Mouse (Mus musculus): ENCODE measurements around the gene Usp6nl. TPM values are rescaled to one million over a fixed set of nuclear protein-coding genes. Genes with fewer than 3 reads are reported as not detected.

The Usp6nl gene
- polyA plus RNA-seq, 1 experiment from 2014 or later: 12.2 TPM

DNA sequence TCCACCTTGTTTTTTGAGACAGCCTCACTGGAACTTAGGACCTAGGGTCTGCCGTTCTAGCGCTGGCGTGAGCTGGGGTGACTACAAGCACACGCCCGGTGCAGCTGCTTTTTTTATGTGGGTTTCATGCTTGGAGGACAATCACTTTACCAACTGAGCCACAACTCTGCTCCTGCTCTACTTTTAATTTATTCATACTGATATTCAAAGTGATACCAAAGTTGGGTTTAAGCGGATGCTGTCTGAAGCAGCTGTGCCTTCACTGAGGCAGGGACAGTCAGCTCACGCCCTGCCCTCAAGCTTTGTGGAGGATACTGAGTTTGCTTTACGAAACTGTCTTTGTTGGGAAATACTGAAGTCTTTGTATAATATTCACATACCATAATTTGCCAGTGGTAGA is 53.6 kb downstream of the Usp6nl start:
- H3K27me3 ChIP-seq (ENCODE audit: control insufficient read depth, insufficient read depth, low read length): no peaks in the 10 kb centered on the region
- DNase-seq (ENCODE audit: low spot score) (no peak), ATAC-seq (ENCODE audit: insufficient read depth, low FRiP score, low TSS enrichment) (no peak)
- WGBS: 92% methylated on average over 8 of the region's 8 CpGs
- no peak overlapping the region for H3K4me3 ChIP-seq (ENCODE audit: low read depth, low read length)
- no peak overlapping the region for H3K9ac ChIP-seq (ENCODE audit: low read length)
- no peaks in the 10 kb centered on the region for H3K4me1 ChIP-seq (ENCODE audit: control insufficient read depth, insufficient read depth, low read length)
- H3K4me2 ChIP-seq (ENCODE audit: low read depth): no peak overlapping the region
- H3K9me3 ChIP-seq (ENCODE audit: control insufficient read depth, low read length): no peaks in the 10 kb centered on the region
- no peak overlapping the region for H3K27ac ChIP-seq (ENCODE audit: low read depth, low read length)
- H3K36me3 ChIP-seq (ENCODE audit: control insufficient read depth, insufficient read depth, low read length): no peaks in the 10 kb centered on the region

DNA sequence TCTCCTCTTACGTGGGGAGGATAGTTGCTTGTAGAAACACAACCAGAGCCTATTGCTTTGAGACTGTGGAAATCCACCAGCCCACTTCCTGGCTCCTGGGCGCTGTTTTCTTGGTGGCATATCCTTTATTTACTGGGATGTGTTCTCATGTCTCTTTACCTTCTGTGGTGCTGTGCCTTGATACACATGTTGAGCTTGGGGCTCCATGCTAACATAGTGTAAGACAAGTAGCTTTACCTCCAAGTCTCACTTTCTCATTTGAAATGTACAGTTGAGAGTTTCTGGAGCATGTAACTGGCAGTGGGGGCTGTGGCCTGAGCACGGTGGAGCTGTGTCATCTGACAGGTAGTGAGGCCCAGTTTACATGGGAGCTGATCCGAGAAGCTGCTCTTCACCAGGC is 54.5 kb downstream of the Usp6nl start:
- no peaks in the 10 kb centered on the region for H3K36me3 ChIP-seq (ENCODE audit: control insufficient read depth, insufficient read depth, low read length)
- no peaks in the 10 kb centered on the region for H3K4me1 ChIP-seq (ENCODE audit: control insufficient read depth, insufficient read depth, low read length)
- H3K9me3 ChIP-seq (ENCODE audit: control insufficient read depth, low read length): no peaks in the 10 kb centered on the region
- 85% methylated on average over 4 of the region's 4 CpGs for WGBS
- H3K9ac ChIP-seq (ENCODE audit: low read length): no peak overlapping the region
- no peak for DNase-seq (ENCODE audit: low spot score)
- no peak overlapping the region for H3K27ac ChIP-seq (ENCODE audit: low read depth, low read length)
- ATAC-seq (ENCODE audit: insufficient read depth, low FRiP score, low TSS enrichment): no peak
- no peaks in the 10 kb centered on the region for H3K27me3 ChIP-seq (ENCODE audit: control insufficient read depth, insufficient read depth, low read length)
- H3K4me2 ChIP-seq (ENCODE audit: low read depth): no peak overlapping the region
- H3K4me3 ChIP-seq (ENCODE audit: low read depth, low read length): no peak overlapping the region

DNA sequence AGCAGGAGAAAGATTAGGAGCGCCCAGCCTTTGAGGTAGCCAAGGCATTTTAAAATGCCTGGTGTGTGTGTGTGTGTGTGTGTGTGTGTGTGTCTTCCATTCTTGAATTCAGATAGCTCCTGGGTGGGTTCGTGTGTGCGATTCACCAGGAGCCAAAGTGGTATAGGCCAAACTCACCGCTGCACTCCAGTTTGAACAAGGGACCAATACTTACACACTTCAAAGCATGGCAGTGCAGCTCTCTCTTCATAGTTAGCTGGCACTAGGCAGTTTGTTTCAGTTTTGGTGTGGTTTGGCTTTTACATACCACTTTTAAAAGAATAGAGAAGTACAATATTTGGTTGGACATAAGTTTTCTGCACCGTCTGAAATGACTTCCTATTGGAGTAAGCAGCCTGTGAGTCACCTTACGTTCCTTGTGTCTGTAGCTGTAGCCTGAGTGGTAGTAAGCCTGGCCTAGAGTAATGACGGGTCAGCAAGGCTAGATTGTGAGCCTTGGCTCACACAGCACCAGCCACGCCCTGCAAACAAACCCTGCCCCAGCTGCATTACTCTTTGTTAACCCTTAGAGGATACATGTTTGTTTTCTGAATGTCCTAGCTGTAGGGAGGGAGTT is 56.2 kb downstream of the Usp6nl start:
- no peak overlapping the region for H3K9ac ChIP-seq (ENCODE audit: low read length)
- H3K4me3 ChIP-seq (ENCODE audit: low read depth, low read length): no peak overlapping the region
- 76% methylated on average over 8 of the region's 8 CpGs for WGBS
- DNase-seq (ENCODE audit: low spot score) (no peak), ATAC-seq (ENCODE audit: insufficient read depth, low FRiP score, low TSS enrichment) (no peak)
- H3K27me3 ChIP-seq (ENCODE audit: control insufficient read depth, insufficient read depth, low read length): no peaks in the 10 kb centered on the region
- no peaks in the 10 kb centered on the region for H3K4me1 ChIP-seq (ENCODE audit: control insufficient read depth, insufficient read depth, low read length)
- no peak overlapping the region for H3K27ac ChIP-seq (ENCODE audit: low read depth, low read length)
- no peak overlapping the region for H3K4me2 ChIP-seq (ENCODE audit: low read depth)
- H3K36me3 ChIP-seq (ENCODE audit: control insufficient read depth, insufficient read depth, low read length): no peaks in the 10 kb centered on the region
- no peaks in the 10 kb centered on the region for H3K9me3 ChIP-seq (ENCODE audit: control insufficient read depth, low read length)

DNA sequence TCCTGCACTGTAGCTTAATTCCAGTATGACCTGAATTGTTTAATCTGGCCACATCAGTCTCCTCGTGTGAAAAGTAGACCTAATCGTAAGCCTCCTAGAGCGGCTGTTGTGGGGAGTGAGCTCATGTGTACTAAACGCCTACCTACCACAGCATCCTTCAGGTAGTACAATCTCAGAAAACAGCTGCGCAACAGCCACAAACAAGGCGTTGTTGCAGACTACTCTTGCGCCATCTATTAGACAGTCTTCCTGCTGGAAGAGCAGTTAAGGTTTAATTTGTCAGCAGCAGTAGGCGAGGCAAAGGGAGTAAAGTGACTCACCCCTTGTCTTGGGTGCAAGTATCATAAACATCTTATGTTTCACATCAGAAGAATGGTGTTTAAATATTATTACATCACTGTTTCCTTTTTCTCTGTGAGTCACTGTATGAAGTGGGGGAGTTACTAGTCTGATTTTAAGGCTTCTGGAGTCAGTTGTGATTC is 57.3 kb downstream of the Usp6nl start:
- Histone ChIP-seq H3K9ac (ENCODE audit: low read length) (no peak overlapping the region), H3K4me3 (ENCODE audit: low read depth, low read length) (no peak overlapping the region), H3K27me3 (ENCODE audit: control insufficient read depth, insufficient read depth, low read length) (no peaks in the 10 kb centered on the region), H3K27ac (ENCODE audit: low read depth, low read length) (no peak overlapping the region), H3K4me1 (ENCODE audit: control insufficient read depth, insufficient read depth, low read length) (no peaks in the 10 kb centered on the region), H3K4me2 (ENCODE audit: low read depth) (no peak overlapping the region), H3K36me3 (ENCODE audit: control insufficient read depth, insufficient read depth, low read length) (no peaks in the 10 kb centered on the region), H3K9me3 (ENCODE audit: control insufficient read depth, low read length) (no peaks in the 10 kb centered on the region)
- DNase-seq (ENCODE audit: low spot score) (no peak), ATAC-seq (ENCODE audit: insufficient read depth, low FRiP score, low TSS enrichment) (no peak)
- WGBS: 91% methylated on average over 8 of the region's 8 CpGs

DNA sequence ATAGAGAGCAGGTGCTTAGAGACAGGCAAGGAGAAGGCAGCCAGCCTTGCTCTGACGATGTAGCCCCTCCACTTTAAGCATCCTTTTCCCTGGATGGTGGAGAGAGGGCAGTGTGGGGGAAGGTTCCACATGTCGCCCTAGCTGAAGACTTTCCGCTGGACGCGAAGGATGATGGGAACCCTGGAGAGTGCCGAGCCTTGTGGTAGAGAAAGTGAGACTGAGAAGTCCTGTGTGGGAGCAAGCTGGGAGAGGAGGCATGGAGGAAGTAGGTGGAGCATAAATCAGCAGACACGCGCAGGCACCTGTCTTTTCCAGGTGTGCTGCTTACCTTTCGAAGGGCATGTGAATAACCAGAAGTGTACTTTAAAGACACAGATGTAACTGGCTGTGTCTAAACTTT is 57.9 kb downstream of the Usp6nl start:
- Histone ChIP-seq H3K36me3 (ENCODE audit: control insufficient read depth, insufficient read depth, low read length) (no peaks in the 10 kb centered on the region), H3K27me3 (ENCODE audit: control insufficient read depth, insufficient read depth, low read length) (no peaks in the 10 kb centered on the region), H3K4me3 (ENCODE audit: low read depth, low read length) (no peak overlapping the region), H3K9me3 (ENCODE audit: control insufficient read depth, low read length) (no peaks in the 10 kb centered on the region), H3K9ac (ENCODE audit: low read length) (no peak overlapping the region), H3K4me2 (ENCODE audit: low read depth) (no peak overlapping the region), H3K27ac (ENCODE audit: low read depth, low read length) (no peak overlapping the region), H3K4me1 (ENCODE audit: control insufficient read depth, insufficient read depth, low read length) (no peaks in the 10 kb centered on the region)
- no peak for ATAC-seq (ENCODE audit: insufficient read depth, low FRiP score, low TSS enrichment)
- DNase-seq (ENCODE audit: low spot score): no peak
- WGBS: 84% methylated on average over 9 of the region's 9 CpGs

DNA sequence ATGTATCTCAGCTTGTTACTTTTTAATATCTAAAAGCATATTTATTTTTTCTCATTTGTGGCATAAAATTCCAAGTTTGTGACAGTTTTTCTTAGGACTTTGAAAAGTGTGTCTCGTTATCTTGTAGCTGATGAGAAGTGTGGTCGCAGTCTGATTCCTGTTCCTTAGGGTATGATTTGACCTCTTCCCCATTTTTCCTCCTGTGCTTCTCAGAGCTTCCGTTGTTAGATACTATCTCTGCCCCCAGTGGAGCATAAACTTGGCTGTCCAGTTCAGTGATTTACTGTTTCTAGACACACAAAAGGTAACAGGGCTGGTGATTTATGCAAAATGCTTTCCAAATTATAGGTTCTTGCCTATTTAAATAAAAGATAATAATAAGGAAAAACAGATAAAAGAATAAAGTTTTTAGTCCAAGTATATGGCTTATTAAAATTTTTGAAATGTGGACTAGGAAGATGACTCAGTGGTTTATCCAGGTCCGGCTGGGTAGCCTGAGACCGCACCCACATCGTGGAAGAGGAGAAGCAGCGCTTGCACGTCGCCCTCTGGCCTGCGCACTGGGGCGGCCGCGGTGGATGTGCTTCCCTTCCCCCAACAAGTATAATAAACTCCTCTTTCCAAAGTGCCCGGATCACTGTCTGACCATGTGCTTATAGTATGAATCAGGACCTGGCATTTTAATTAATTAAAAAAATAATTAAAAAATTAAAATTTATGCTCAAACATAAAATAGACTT is 62.1 kb downstream of the Usp6nl start:
- no peaks in the 10 kb centered on the region for H3K4me1 ChIP-seq (ENCODE audit: control insufficient read depth, insufficient read depth, low read length)
- no peaks in the 10 kb centered on the region for H3K36me3 ChIP-seq (ENCODE audit: control insufficient read depth, insufficient read depth, low read length)
- H3K9ac ChIP-seq (ENCODE audit: low read length): no peak overlapping the region
- H3K9me3 ChIP-seq (ENCODE audit: control insufficient read depth, low read length): no peaks in the 10 kb centered on the region
- ATAC-seq (ENCODE audit: insufficient read depth, low FRiP score, low TSS enrichment) (no peak), DNase-seq (ENCODE audit: low spot score) (no peak)
- no peak overlapping the region for H3K4me2 ChIP-seq (ENCODE audit: low read depth)
- WGBS: 85% methylated on average over 14 of the region's 14 CpGs
- no peaks in the 10 kb centered on the region for H3K27me3 ChIP-seq (ENCODE audit: control insufficient read depth, insufficient read depth, low read length)
- no peak overlapping the region for H3K4me3 ChIP-seq (ENCODE audit: low read depth, low read length)
- H3K27ac ChIP-seq (ENCODE audit: low read depth, low read length): no peak overlapping the region

DNA sequence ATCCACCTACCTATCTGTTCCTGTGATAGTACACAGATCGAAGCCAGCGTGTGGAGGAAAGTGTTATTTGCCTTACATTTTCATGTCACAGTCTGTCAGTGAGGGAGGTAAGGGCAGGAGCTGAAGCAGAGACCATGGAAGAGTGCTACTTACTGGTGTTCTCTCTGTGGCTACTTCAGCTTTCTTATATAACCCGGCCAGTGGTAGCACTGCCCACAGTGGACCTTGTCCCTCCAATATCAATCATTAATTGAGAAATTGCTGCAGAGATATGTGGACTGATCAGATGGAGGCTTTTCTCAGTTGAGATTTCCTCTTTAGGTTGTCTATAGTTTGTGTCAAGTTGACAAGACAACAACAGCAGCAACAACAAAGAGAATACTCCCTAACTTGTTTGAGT is 66.7 kb downstream of the Usp6nl start:
- H3K4me1 ChIP-seq (ENCODE audit: control insufficient read depth, insufficient read depth, low read length): no peaks in the 10 kb centered on the region
- no peak overlapping the region for H3K27ac ChIP-seq (ENCODE audit: low read depth, low read length)
- no peak for DNase-seq (ENCODE audit: low spot score)
- no peaks in the 10 kb centered on the region for H3K36me3 ChIP-seq (ENCODE audit: control insufficient read depth, insufficient read depth, low read length)
- H3K4me3 ChIP-seq (ENCODE audit: low read depth, low read length): no peak overlapping the region
- H3K27me3 ChIP-seq (ENCODE audit: control insufficient read depth, insufficient read depth, low read length): no peaks in the 10 kb centered on the region
- no peak overlapping the region for H3K9ac ChIP-seq (ENCODE audit: low read length)
- no peak overlapping the region for H3K4me2 ChIP-seq (ENCODE audit: low read depth)
- no peaks in the 10 kb centered on the region for H3K9me3 ChIP-seq (ENCODE audit: control insufficient read depth, low read length)
- WGBS: 90% methylated on average over 3 of the region's 3 CpGs
- no peak for ATAC-seq (ENCODE audit: insufficient read depth, low FRiP score, low TSS enrichment)

DNA sequence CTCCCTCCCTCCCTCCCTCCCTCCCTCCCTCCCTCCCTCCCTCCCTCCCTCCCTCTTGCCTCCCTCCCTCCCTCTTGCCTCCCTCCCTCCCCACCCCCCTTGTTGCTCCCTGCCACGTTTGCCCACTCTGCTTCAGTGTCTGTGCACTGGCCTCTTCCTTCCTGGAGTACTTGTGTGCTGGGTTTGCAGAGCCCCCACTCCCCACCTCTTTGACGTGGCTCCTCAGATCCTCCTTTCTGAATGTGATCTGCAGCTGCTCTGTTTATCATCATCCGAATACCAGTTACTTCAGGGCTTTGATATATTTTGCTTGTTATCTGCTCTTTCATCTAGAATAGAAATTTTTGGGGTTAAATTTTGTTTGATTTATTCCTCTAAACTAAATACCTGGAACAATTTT is 68.8 kb downstream of the Usp6nl start:
- H3K4me3 ChIP-seq (ENCODE audit: low read depth, low read length): no peak overlapping the region
- WGBS: 91% methylated on average over 2 of the region's 3 CpGs
- no peaks in the 10 kb centered on the region for H3K4me1 ChIP-seq (ENCODE audit: control insufficient read depth, insufficient read depth, low read length)
- DNase-seq (ENCODE audit: low spot score) (no peak), ATAC-seq (ENCODE audit: insufficient read depth, low FRiP score, low TSS enrichment) (no peak)
- H3K9ac ChIP-seq (ENCODE audit: low read length): no peak overlapping the region
- no peaks in the 10 kb centered on the region for H3K9me3 ChIP-seq (ENCODE audit: control insufficient read depth, low read length)
- H3K36me3 ChIP-seq (ENCODE audit: control insufficient read depth, insufficient read depth, low read length): no peaks in the 10 kb centered on the region
- no peak overlapping the region for H3K4me2 ChIP-seq (ENCODE audit: low read depth)
- no peak overlapping the region for H3K27ac ChIP-seq (ENCODE audit: low read depth, low read length)
- H3K27me3 ChIP-seq (ENCODE audit: control insufficient read depth, insufficient read depth, low read length): no peaks in the 10 kb centered on the region

DNA sequence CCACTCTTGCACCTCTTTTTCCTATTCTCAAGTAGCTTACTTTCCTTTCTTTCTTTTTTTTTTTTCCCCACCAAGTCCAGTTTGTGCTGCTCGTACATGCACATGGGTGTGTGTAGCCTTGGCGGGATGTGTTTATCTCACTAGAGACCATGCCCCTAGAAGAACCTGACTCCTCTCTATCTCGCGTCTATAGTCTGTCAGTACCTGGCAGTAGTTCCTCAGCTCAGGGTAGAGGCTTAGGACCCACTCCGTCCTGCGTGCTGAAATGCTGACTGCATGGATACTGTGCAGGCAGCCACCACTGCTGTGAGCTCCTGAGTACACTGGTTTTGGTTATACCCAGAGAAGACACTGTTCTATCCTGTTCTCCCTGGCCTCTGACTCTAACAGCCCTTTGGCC is 69.5 kb downstream of the Usp6nl start:
- Histone ChIP-seq H3K9me3 (ENCODE audit: control insufficient read depth, low read length) (no peaks in the 10 kb centered on the region), H3K27me3 (ENCODE audit: control insufficient read depth, insufficient read depth, low read length) (no peaks in the 10 kb centered on the region), H3K27ac (ENCODE audit: low read depth, low read length) (no peak overlapping the region), H3K36me3 (ENCODE audit: control insufficient read depth, insufficient read depth, low read length) (no peaks in the 10 kb centered on the region), H3K4me2 (ENCODE audit: low read depth) (no peak overlapping the region), H3K4me1 (ENCODE audit: control insufficient read depth, insufficient read depth, low read length) (no peaks in the 10 kb centered on the region), H3K4me3 (ENCODE audit: low read depth, low read length) (no peak overlapping the region), H3K9ac (ENCODE audit: low read length) (no peak overlapping the region)
- no peak for ATAC-seq (ENCODE audit: insufficient read depth, low FRiP score, low TSS enrichment)
- 89% methylated on average over 6 of the region's 6 CpGs for WGBS
- no peak for DNase-seq (ENCODE audit: low spot score)

Data from neural tube, embryonic 11.5 days (tissue).